Mouse (Mus musculus): ENCODE measurements around the gene Dhrs7b.

GRCm38 (mm10) chr11:60809546-60809945, 20.9 kb upstream of the Dhrs7b start:
- no peak for TF ChIP-seq CTCF (IDR thresholded peaks at IDR 0.05; ENCODE audit: insufficient read depth, low read depth, low read length)
- TF ChIP-seq POLR2A (IDR thresholded peaks at IDR 0.05; ENCODE audit: insufficient read depth, low read depth, low read length), result no peak
